Mouse (Mus musculus) myocyte (in vitro differentiated cells): ENCODE data around the gene Cfdp1. TPM values are rescaled to one million over a fixed set of nuclear protein-coding genes. Genes with fewer than 3 reads are reported as not detected.

ENCODE experiments used
- H3K27me3 ChIP-seq: one replicate; pipeline ENCODE4 v1.6.1; 2011; ENCODE audit not compliant: control insufficient read depth, insufficient read depth, insufficient read length
- H3K36me3 ChIP-seq: one replicate; pipeline ENCODE4 v1.6.1; 2011; ENCODE audit not compliant: control insufficient read depth, insufficient read depth
- H3K4me2 ChIP-seq: one replicate; pipeline ENCODE4 v1.6.1; 2011; ENCODE audit warnings: low read depth, control low read depth
- H3K4me3 ChIP-seq: one replicate; pipeline ENCODE4 v1.5.1; 2011; ENCODE audit warnings: mild to moderate bottlenecking, control low read depth, moderate library complexity
- H3K79me2 ChIP-seq: one replicate; pipeline ENCODE4 v1.6.1; 2011; ENCODE audit not compliant: control insufficient read depth, insufficient read depth
- H3ac ChIP-seq: one replicate; pipeline ENCODE4 v1.6.1; 2011; ENCODE audit not compliant: control insufficient read depth, insufficient read length
- CEBPB ChIP-seq: IDR thresholded peaks from 2 replicates; pipeline ENCODE4 v1.6.1; 2011; ENCODE audit warnings: mild to moderate bottlenecking, moderate library complexity; ENCODE audit not compliant: poor library complexity, insufficient read depth, severe bottlenecking
- E2F4 ChIP-seq: IDR thresholded peaks from one replicate; pipeline ENCODE4 v1.6.1; 2011; ENCODE audit warnings: mild to moderate bottlenecking, control low read depth, moderate library complexity; ENCODE audit not compliant: insufficient read depth
- MAX ChIP-seq: IDR thresholded peaks from one replicate; pipeline ENCODE4 v1.6.1; 2011; ENCODE audit warnings: low read depth, mild to moderate bottlenecking, control low read depth
- MYOD1 ChIP-seq, 3 experiments: IDR thresholded peaks; one replicate each; pipeline ENCODE4 v1.6.1; 2011; ENCODE audit warnings: control low read depth in 2 of 3, low read depth in 2 of 3, mild to moderate bottlenecking in 2 of 3, moderate library complexity in 1 of 3; ENCODE audit not compliant: insufficient read length in 2 of 3, control insufficient read depth in 1 of 3
- MYOG ChIP-seq, 3 experiments: IDR thresholded peaks; one replicate each; pipeline ENCODE4 v1.6.1; 2011; ENCODE audit warnings: control low read depth in 2 of 3, low read depth in 2 of 3, mild to moderate bottlenecking in 2 of 3; ENCODE audit not compliant: insufficient read length in 2 of 3, control insufficient read depth in 1 of 3, insufficient read depth in 1 of 3
- POLR2A ChIP-seq: IDR thresholded peaks from one replicate; pipeline ENCODE4 v1.6.1; 2011; ENCODE audit warnings: low read depth, mild to moderate bottlenecking, control low read depth, moderate library complexity; ENCODE audit not compliant: insufficient read length
- POLR2AphosphoS2 ChIP-seq: IDR thresholded peaks from one replicate; pipeline ENCODE4 v1.6.1; 2011; ENCODE audit warnings: low read depth, control low read depth; ENCODE audit not compliant: insufficient read length
- REST ChIP-seq: IDR thresholded peaks from one replicate; pipeline ENCODE4 v1.6.1; 2011; ENCODE audit warnings: mild to moderate bottlenecking, control low read depth, moderate library complexity; ENCODE audit not compliant: insufficient read depth, insufficient read length
- SRF ChIP-seq: IDR thresholded peaks from one replicate; pipeline ENCODE4 v1.6.1; 2011; ENCODE audit warnings: low read depth; ENCODE audit not compliant: control insufficient read depth, insufficient read length
- TCF12 ChIP-seq: IDR thresholded peaks from one replicate; pipeline ENCODE4 v1.6.1; 2011; ENCODE audit warnings: mild to moderate bottlenecking, control low read depth; ENCODE audit not compliant: poor library complexity, insufficient read depth, severe bottlenecking
- TCF3 ChIP-seq: IDR thresholded peaks from one replicate; pipeline ENCODE4 v1.6.1; 2011; ENCODE audit warnings: low read depth, control low read depth; ENCODE audit not compliant: insufficient read length
- USF1 ChIP-seq: IDR thresholded peaks from one replicate; pipeline ENCODE4 v1.6.1; 2011; ENCODE audit warnings: low read depth, mild to moderate bottlenecking, control low read depth, moderate library complexity
- polyA plus RNA-seq: library from polyadenylated mRNA; unstranded; fragments of >200 nt; fragmentation: generic; extraction: Trizol; gene quantifications from one replicate; pipeline ENCODE4 v1.2.1, GENCODE M21; 2012; ENCODE audit warnings: missing spikeins

The Cfdp1 gene
- polyA plus RNA-seq, 1 experiment = 44.9 TPM

GRCm38 (mm10) chr8:111742261-111743037 lies 111.6 kb downstream of the Cfdp1 start:
- Histone ChIP-seq H3K4me3 (peak overlapping the region; percentile 72), H3K79me2 (peaks cover 62% of the 10 kb centered on the region), H3ac (peak overlapping the region; percentile 60), H3K36me3 (no peaks in the 10 kb centered on the region), H3K4me2 (peak overlapping the region; percentile 90), H3K27me3 (no peaks in the 10 kb centered on the region)
- no peak for TF ChIP-seq CEBPB
- no peak for TF ChIP-seq USF1
- no peak for TF ChIP-seq TCF12
- no peak for TF ChIP-seq MYOG (IDR thresholded peaks at IDR 0.05; ENCODE audit: control insufficient read depth in 1 of 3, insufficient read depth in 1 of 3, insufficient read length in 2 of 3, low read depth in 2 of 3)
- no peak for TF ChIP-seq SRF
- no peak for TF ChIP-seq MAX
- no peak for TF ChIP-seq MYOD1 (IDR thresholded peaks at IDR 0.05; ENCODE audit: control insufficient read depth in 1 of 3, insufficient read length in 2 of 3, low read depth in 2 of 3)

GRCm38 (mm10) chr8:111741556-111741955 lies 112.5 kb downstream of the Cfdp1 start:
- Histone ChIP-seq H3K27me3 (no peaks in the 10 kb centered on the region), H3K4me2 (peak overlapping the region; percentile 90), H3K4me3 (peak overlapping the region; percentile 72), H3K36me3 (no peaks in the 10 kb centered on the region), H3K79me2 (peaks cover 70% of the 10 kb centered on the region), H3ac (no peak overlapping the region)
- no peak for TF ChIP-seq REST
- TF ChIP-seq SRF = no peak
- TF ChIP-seq USF1 = no peak
- TF ChIP-seq E2F4 = no peak
- TF ChIP-seq TCF12 = no peak

GRCm38 (mm10) chr8:111740994-111741393 lies 113.1 kb downstream of the Cfdp1 start:
- Histone ChIP-seq H3ac (no peak overlapping the region), H3K36me3 (no peaks in the 10 kb centered on the region), H3K27me3 (no peaks in the 10 kb centered on the region), H3K4me2 (peak overlapping the region; percentile 90), H3K79me2 (peaks cover 73% of the 10 kb centered on the region), H3K4me3 (peak overlapping the region; percentile 72)
- no peak for TF ChIP-seq MYOD1 (IDR thresholded peaks at IDR 0.05; ENCODE audit: control insufficient read depth in 1 of 3, insufficient read length in 2 of 3, low read depth in 2 of 3)
- no peak for TF ChIP-seq TCF3
- no peak for TF ChIP-seq POLR2AphosphoS2
- TF ChIP-seq MAX = no peak
- no peak for TF ChIP-seq E2F4
- TF ChIP-seq MYOG (IDR thresholded peaks at IDR 0.05; ENCODE audit: control insufficient read depth in 1 of 3, insufficient read depth in 1 of 3, insufficient read length in 2 of 3, low read depth in 2 of 3) = no peak
- no peak for TF ChIP-seq TCF12
- no peak for TF ChIP-seq CEBPB
- no peak for TF ChIP-seq REST
- no peak for TF ChIP-seq SRF
- no peak for TF ChIP-seq POLR2A
- no peak for TF ChIP-seq USF1

- Histone ChIP-seq H3K27me3 (no peaks in the 10 kb centered on the region), H3K36me3 (no peaks in the 10 kb centered on the region), H3K4me2 (no peak overlapping the region), H3ac (no peak overlapping the region), H3K79me2 (peaks cover 80% of the 10 kb centered on the region), H3K4me3 (no peak overlapping the region)
- TF ChIP-seq TCF3 (no peak), POLR2A (no peak), TCF12 (no peak), MYOG (IDR thresholded peaks at IDR 0.05; ENCODE audit: control insufficient read depth in 1 of 3, insufficient read depth in 1 of 3, insufficient read length in 2 of 3, low read depth in 2 of 3) (no peak), MAX (no peak), USF1 (no peak), REST (no peak), E2F4 (no peak), POLR2AphosphoS2 (no peak), SRF (no peak), CEBPB (no peak), MYOD1 (IDR thresholded peaks at IDR 0.05; ENCODE audit: control insufficient read depth in 1 of 3, insufficient read length in 2 of 3, low read depth in 2 of 3) (no peak)
Measured at GRCm38 (mm10) chr8:111740301-111740711, 113.8 kb downstream of the Cfdp1 start.

- Histone ChIP-seq H3K36me3 (no peaks in the 10 kb centered on the region), H3K79me2 (peaks cover 87% of the 10 kb centered on the region), H3K4me2 (no peak overlapping the region), H3K27me3 (no peaks in the 10 kb centered on the region), H3K4me3 (no peak overlapping the region), H3ac (no peak overlapping the region)
- peak in 1 of 3 experiments; percentile 42 for TF ChIP-seq MYOG (IDR thresholded peaks at IDR 0.05; ENCODE audit: control insufficient read depth in 1 of 3, insufficient read depth in 1 of 3, insufficient read length in 2 of 3, low read depth in 2 of 3)
- no peak for TF ChIP-seq POLR2A
- TF ChIP-seq MYOD1 (IDR thresholded peaks at IDR 0.05; ENCODE audit: control insufficient read depth in 1 of 3, insufficient read length in 2 of 3, low read depth in 2 of 3) = peak in 1 of 3 experiments; percentile 47
- no peak for TF ChIP-seq MAX
- TF ChIP-seq SRF = no peak
Measured at GRCm38 (mm10) chr8:111739604-111740003, 114.5 kb downstream of the Cfdp1 start.
